Mouse (Mus musculus): ENCODE data around the gene Atp6v0c.

GRCm38 (mm10) chr17:24209916-24210240, 40.4 kb upstream of the Atp6v0c start:
- no peak for TF ChIP-seq MAFK (IDR thresholded peaks at IDR 0.05; ENCODE audit: insufficient read depth, low read depth, low read length)
- no peak for TF ChIP-seq ZNF384 (IDR thresholded peaks at IDR 0.05; ENCODE audit: low read depth, low read length)
- no peak for TF ChIP-seq HCFC1 (IDR thresholded peaks at IDR 0.05; ENCODE audit: borderline replicate concordance, insufficient read depth, low read length)
- TF ChIP-seq CHD2 (IDR thresholded peaks at IDR 0.05; ENCODE audit: low read depth, low read length) = no peak

All from ES-E14 (cell line).